Mouse (Mus musculus): Measurements from ENCODE around the gene Fads3. TPM values are rescaled to one million over a fixed set of nuclear protein-coding genes. Genes with fewer than 3 reads are reported as not detected.
A peak's percentile ranks its signal among the peaks of the same experiment; 100 is the strongest.

The Fads3 gene
- total RNA-seq, 2 experiments from 2014 or later, result 24.3 to 24.5 TPM

GRCm38 (mm10) chr19:10070186-10070980 lies 29.0 kb downstream of the Fads3 start:
- no peak for DNase-seq

GRCm38 (mm10) chr19:10071166-10071565 lies 29.8 kb downstream of the Fads3 start:
- DNase-seq, result peak; percentile 46 to 51

GRCm38 (mm10) chr19:10071892-10072291 lies 30.5 kb downstream of the Fads3 start:
- no peak for DNase-seq

GRCm38 (mm10) chr19:10073145-10073544 lies 31.8 kb downstream of the Fads3 start:
- no peak for DNase-seq

- DNase-seq, result no peak
Measured at GRCm38 (mm10) chr19:10078392-10078791, 37.0 kb downstream of the Fads3 start.

GRCm38 (mm10) chr19:10080384-10080783 lies 39.0 kb downstream of the Fads3 start:
- no peak for DNase-seq

GRCm38 (mm10) chr19:10082105-10082504 lies 40.7 kb downstream of the Fads3 start:
- no peak for DNase-seq

GRCm38 (mm10) chr19:10085454-10085853 lies 44.1 kb downstream of the Fads3 start:
- DNase-seq, result no peak

- DNase-seq, result no peak
Measured at GRCm38 (mm10) chr19:10086976-10087375, 45.6 kb downstream of the Fads3 start.

GRCm38 (mm10) chr19:10093829-10094228 lies 52.5 kb downstream of the Fads3 start:
- DNase-seq, result no peak

- DNase-seq, result no peak
Measured at GRCm38 (mm10) chr19:10094695-10095094, 53.3 kb downstream of the Fads3 start.

GRCm38 (mm10) chr19:10096371-10096876 lies 55.1 kb downstream of the Fads3 start:
- no peak for DNase-seq

GRCm38 (mm10) chr19:10097826-10098225 lies 56.5 kb downstream of the Fads3 start:
- DNase-seq, result no peak

GRCm38 (mm10) chr19:10100631-10101071 lies 59.3 kb downstream of the Fads3 start:
- DNase-seq, result peak; percentile 68 to 76

- DNase-seq, result peak; percentile 91
Measured at GRCm38 (mm10) chr19:10101341-10102053, 60.1 kb downstream of the Fads3 start, which contains the start of gene Fads2. Gene Fads2, minus strand, starts transcription at chr19:10101746.

- DNase-seq, result no peak
Measured at GRCm38 (mm10) chr19:10102054-10102700, 60.8 kb downstream of the Fads3 start.

GRCm38 (mm10) chr19:10104234-10104633 lies 62.9 kb downstream of the Fads3 start:
- DNase-seq, result no peak

GRCm38 (mm10) chr19:10105034-10105493 lies 63.7 kb downstream of the Fads3 start:
- no peak for DNase-seq

- DNase-seq, result no peak
Measured at GRCm38 (mm10) chr19:10106634-10107033, 65.3 kb downstream of the Fads3 start.

- no peak for DNase-seq
Measured at GRCm38 (mm10) chr19:10107051-10107611, 65.8 kb downstream of the Fads3 start.

- no peak for DNase-seq
Measured at GRCm38 (mm10) chr19:10108129-10108528, 66.8 kb downstream of the Fads3 start.

- no peak for DNase-seq
Measured at GRCm38 (mm10) chr19:10108666-10109065, 67.3 kb downstream of the Fads3 start.
